Mouse (Mus musculus) stomach, postnatal 0 days (tissue): ENCODE measurements at regions not wholly inside any gene's neighbourhood (a gene's known extent, or its start where the extent isn't known, plus 50 kb on each side); places are given as distances from the start of the nearest gene placed in this dataset.
"Not testable (repeated sequence)": the region's sequence is repeated elsewhere in the genome, so short reads cannot be mapped to it uniquely, and the experiment has no call there.

Experiments
- ATAC-seq: fragments of 200-750 bp; cut with Nextera tagmentation; 2 replicates; pipeline ENCODE4 v1.8.0; 2017; ENCODE audit not compliant: low FRiP score, low TSS enrichment
- DNase-seq: peaks from one replicate; pipeline ENCODE4 v3.0.0-alpha.2; 2016; ENCODE audit warnings: low spot score
- H3K27ac ChIP-seq: fragments of 300-500 bp; sonication (generic); replicated peaks from 2 replicates; pipeline ENCODE4 v1.5.1; 2014; ENCODE audit warnings: mild to moderate bottlenecking, control low read depth
- H3K27me3 ChIP-seq: fragments of 300-500 bp; sonication (generic); 2 replicates; pipeline ENCODE4 v1.6.1; 2014; ENCODE audit warnings: low read length; ENCODE audit not compliant: control insufficient read depth, insufficient read depth
- H3K36me3 ChIP-seq: fragments of 300-500 bp; sonication (generic); 2 replicates; pipeline ENCODE4 v1.6.1; 2014; ENCODE audit warnings: low read length, mixed read lengths; ENCODE audit not compliant: control insufficient read depth, insufficient read depth
- H3K4me1 ChIP-seq: fragments of 300-500 bp; sonication (generic); replicated peaks from 2 replicates; pipeline ENCODE4 v1.6.1; 2014; ENCODE audit warnings: antibody characterized with exemption; ENCODE audit not compliant: control insufficient read depth, insufficient read depth
- H3K4me2 ChIP-seq: fragments of 300-500 bp; sonication (generic); replicated peaks from 2 replicates; pipeline ENCODE4 v1.6.1; 2014; ENCODE audit warnings: low read depth, mild to moderate bottlenecking, control low read depth, moderate library complexity
- H3K4me3 ChIP-seq: fragments of 300-500 bp; sonication (generic); 2 replicates; pipeline ENCODE4 v1.5.1; 2014; ENCODE audit warnings: low read depth, low read length, control low read depth
- H3K9ac ChIP-seq: fragments of 300-500 bp; sonication (generic); 2 replicates; pipeline ENCODE4 v1.6.1; 2014; ENCODE audit warnings: mild to moderate bottlenecking, low read length, control low read depth, mixed read lengths
- H3K9me3 ChIP-seq: fragments of 300-500 bp; sonication (generic); 2 replicates; pipeline ENCODE4 v1.6.1; 2016; ENCODE audit warnings: low read length; ENCODE audit not compliant: control insufficient read depth
- CTCF ChIP-seq: IDR thresholded peaks from 2 replicates; pipeline ENCODE4 v1.5.1; 2016; ENCODE audit warnings: antibody characterized with exemption, low read depth, mild to moderate bottlenecking, moderate library complexity
- EP300 ChIP-seq: optimal IDR thresholded peaks from 2 replicates; pipeline ENCODE3; 2016; ENCODE audit warnings: antibody characterized with exemption
- WGBS: fragments of 180-500 bp; shearing (Covaris S2); extraction: QIAGEN DNeasy Blood & Tissue Kit; methylation state at CpG from one replicate; pipeline ENCODE4 v1.1.7; 2014; 5-methylcytosine and 5-hydroxymethylcytosine counted together

DNA sequence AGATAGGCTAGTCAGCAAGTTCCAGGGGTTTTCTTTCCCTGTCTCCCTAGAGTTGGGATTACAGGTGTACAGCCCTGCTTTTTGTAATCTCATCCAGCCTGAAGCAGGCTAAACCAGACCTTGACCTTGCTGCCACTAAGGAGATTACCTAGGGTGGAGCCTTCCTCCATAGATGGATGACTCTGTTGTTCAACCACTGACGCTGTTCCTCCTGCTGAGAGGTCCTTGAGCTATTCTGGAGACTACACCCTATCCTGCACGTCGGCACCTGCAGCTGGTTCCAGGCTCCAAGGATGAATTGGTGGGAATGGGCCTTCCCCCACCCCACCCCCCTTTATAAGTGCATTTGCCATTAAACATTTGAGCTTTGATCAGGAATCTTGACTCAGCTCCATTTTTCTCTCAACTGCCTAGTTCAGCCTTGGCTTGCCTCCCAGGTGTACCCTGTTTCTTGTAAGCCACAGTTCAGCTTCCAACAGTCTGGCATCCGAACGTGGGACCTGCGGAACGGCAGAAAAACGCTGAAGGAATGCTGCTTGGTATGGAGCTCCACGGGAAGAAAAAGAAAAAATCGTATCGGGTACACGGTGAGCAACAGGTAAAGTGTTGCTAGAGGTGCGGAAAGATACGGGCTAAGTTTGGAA lies 131.7 kb upstream of the Ube2e1 start:
- no peak for DNase-seq

DNA sequence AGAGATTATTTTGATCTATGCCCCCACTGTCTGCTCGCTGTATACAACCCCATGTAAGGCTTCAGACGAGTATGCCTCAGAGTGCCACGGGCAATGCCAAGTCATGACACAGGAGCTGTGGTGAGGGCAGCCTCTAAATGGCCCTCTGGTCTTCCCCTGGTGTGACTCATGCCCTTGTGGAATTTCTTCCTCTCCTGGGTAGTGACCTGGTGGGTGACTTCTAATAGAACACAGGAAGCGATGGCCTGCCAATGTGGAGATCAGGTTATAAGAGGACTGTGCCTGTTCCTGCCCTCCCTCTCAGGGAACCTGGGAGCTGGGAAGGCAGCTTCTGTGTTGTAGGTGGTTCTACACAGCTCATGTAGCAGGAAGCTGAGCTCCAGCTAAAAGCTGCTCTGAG lies 130.7 kb upstream of the Ube2e1 start:
- ATAC-seq (no peak), DNase-seq (no peak)
- TF ChIP-seq CTCF (no peak), EP300 (no peak)
- H3K4me3 ChIP-seq = no peak overlapping the region
- H3K27ac ChIP-seq = no peak overlapping the region
- no peak overlapping the region for H3K4me2 ChIP-seq
- no peaks in the 10 kb centered on the region for H3K27me3 ChIP-seq
- H3K9me3 ChIP-seq = no peaks in the 10 kb centered on the region
- no peak overlapping the region for H3K9ac ChIP-seq
- H3K4me1 ChIP-seq = no peaks in the 10 kb centered on the region
- H3K36me3 ChIP-seq = no peaks in the 10 kb centered on the region
- WGBS = 84% methylated on average over 4 of the region's 4 CpGs

More for the DNA sequence above, 131.7 kb upstream of the Ube2e1 start:
- 32% methylated on average over 14 of the region's 14 CpGs for WGBS
- Histone ChIP-seq H3K4me3 (no peak overlapping the region), H3K36me3 (no peaks in the 10 kb centered on the region), H3K9me3 (no peaks in the 10 kb centered on the region), H3K27ac (no peak overlapping the region), H3K4me1 (no peaks in the 10 kb centered on the region), H3K27me3 (no peaks in the 10 kb centered on the region), H3K4me2 (peak overlapping the region; percentile 24; the same call in 1 of the 2 replicates), H3K9ac (no peak overlapping the region)
- TF ChIP-seq EP300 (no peak), CTCF (no peak)
- peak; percentile 42; the same call in 1 of the 2 replicates for ATAC-seq

DNA sequence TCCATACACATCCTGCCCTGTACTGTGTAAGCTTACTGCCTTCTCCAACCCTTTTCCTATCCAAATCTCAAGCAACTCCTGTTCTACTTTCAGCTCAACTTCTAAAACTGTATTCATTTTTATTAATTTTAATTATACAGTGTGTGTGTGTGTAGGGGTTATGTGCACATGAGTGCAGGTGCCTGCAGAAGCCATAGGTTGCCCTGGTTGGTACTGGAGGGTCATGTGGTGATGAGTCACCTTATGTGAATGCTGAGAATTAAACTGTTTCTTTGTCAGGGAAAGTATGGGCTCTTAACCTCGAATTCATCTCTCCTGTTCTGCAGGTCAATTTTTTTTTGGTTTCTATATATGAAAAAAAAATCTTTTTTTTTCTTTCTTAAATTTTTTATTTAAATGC lies 117.0 kb upstream of the Ube2e1 start:
- no peaks in the 10 kb centered on the region for H3K4me1 ChIP-seq
- no peaks in the 10 kb centered on the region for H3K36me3 ChIP-seq
- no peak overlapping the region for H3K4me2 ChIP-seq
- TF ChIP-seq CTCF = no peak
- no peak for TF ChIP-seq EP300
- no peak overlapping the region for H3K4me3 ChIP-seq
- 74% methylated on average over 1 of the region's 1 CpGs for WGBS
- no peaks in the 10 kb centered on the region for H3K27me3 ChIP-seq
- H3K9me3 ChIP-seq = no peaks in the 10 kb centered on the region
- ATAC-seq = no peak
- H3K9ac ChIP-seq = no peak overlapping the region
- DNase-seq = no peak
- no peak overlapping the region for H3K27ac ChIP-seq

DNA sequence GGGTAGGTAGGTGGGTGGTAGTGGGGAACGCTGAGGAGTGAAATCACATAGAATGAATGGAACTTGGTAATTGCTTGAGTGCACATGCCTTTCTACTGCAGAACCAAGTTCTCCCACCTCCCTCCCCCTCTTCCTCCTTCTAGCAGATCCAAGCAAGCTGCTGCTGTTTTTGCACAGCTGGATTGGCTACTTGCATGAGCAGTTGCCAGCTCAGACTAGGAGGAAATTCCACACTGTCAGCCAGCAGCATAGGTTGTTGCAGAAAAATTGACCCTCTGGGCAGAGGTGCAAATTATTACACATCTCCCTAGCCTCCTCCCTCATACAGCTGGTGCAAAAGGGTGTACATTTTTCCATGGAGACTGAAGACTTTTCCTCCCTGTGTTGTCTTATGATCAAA lies 112.8 kb upstream of the Ube2e1 start:
- ATAC-seq = no peak
- Histone ChIP-seq H3K27me3 (no peaks in the 10 kb centered on the region), H3K36me3 (no peaks in the 10 kb centered on the region), H3K9me3 (no peaks in the 10 kb centered on the region), H3K4me2 (no peak overlapping the region), H3K9ac (no peak overlapping the region), H3K4me1 (no peaks in the 10 kb centered on the region), H3K4me3 (no peak overlapping the region), H3K27ac (no peak overlapping the region)
- 73% methylated on average over 1 of the region's 1 CpGs for WGBS
- no peak for DNase-seq
- TF ChIP-seq EP300 = no peak
- TF ChIP-seq CTCF = no peak

DNA sequence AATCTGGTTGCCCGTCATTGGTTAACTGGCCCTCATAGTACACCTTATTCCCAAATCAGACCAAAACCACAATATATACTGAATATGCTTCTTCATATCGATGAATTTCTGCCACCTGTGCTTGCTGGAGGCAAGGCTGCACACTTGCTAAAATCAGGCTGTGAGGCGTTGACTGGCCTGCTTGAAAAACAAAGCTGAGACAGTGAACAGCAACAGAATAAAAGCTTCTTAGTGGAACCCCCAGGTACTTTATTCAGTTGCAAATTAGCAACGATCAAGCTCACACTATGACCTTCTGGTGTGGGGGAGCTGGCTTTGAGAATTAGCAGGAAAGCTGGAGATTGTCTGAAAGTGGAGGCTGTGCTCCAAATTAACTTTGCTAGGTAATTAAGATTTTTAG lies 97.3 kb upstream of the Ube2e1 start:
- not testable (repeated sequence) for H3K9me3 ChIP-seq, ATAC-seq, H3K36me3 ChIP-seq, H3K4me3 ChIP-seq, H3K9ac ChIP-seq, H3K4me1 ChIP-seq, H3K4me2 ChIP-seq, H3K27me3 ChIP-seq, H3K27ac ChIP-seq
- 66% methylated on average over 4 of the region's 4 CpGs for WGBS
- peak; percentile 3 for DNase-seq

DNA sequence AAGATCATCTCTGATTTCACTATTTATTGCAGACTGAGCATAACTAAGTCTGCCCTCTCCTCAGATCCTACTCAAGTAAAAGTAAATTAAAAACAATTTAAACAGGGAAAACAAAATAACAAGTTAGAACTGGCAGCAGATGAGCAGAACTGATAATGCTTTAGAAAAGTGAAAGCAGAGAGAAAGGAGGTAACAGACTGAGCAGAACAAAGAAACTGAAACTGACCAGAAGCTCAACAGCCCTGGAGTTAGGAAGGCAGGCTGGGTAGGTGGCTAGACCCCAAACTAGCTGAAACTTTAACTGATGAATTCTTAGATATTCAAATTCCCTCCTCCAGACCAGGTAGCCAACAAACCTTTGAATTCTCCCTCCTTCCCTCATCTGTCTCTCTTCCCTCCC lies 94.2 kb upstream of the Ube2e1 start:
- TF ChIP-seq CTCF = no peak
- TF ChIP-seq EP300 = no peak
- no peaks in the 10 kb centered on the region for H3K27me3 ChIP-seq

More for the DNA sequence above, 94.2 kb upstream of the Ube2e1 start:
- Histone ChIP-seq H3K4me1 (no peaks in the 10 kb centered on the region), H3K9me3 (no peaks in the 10 kb centered on the region), H3K4me3 (no peak overlapping the region), H3K36me3 (no peaks in the 10 kb centered on the region), H3K4me2 (no peak overlapping the region), H3K27ac (no peak overlapping the region), H3K9ac (no peak overlapping the region)
- ATAC-seq (no peak), DNase-seq (no peak)
